Mouse (Mus musculus) megakaryocyte, embryonic 14.5 days (primary cell): Measurements from ENCODE around the gene Tomm20l. TPM values are rescaled to one million over a fixed set of nuclear protein-coding genes. Genes with fewer than 3 reads are reported as not detected.

Experiments
- H3K27me3 ChIP-seq: replicated peaks from 2 replicates; pipeline ENCODE3; 2012; ENCODE audit warnings: inconsistent platforms
- H3K36me3 ChIP-seq: replicated peaks from 2 replicates; pipeline ENCODE3; 2012; ENCODE audit warnings: low read length, inconsistent platforms, mixed read lengths
- H3K4me1 ChIP-seq: 2 replicates; pipeline ENCODE4 v1.6.1; 2012; ENCODE audit warnings: inconsistent platforms
- H3K4me3 ChIP-seq: replicated peaks from 2 replicates; pipeline ENCODE3; 2012; ENCODE audit warnings: moderate library complexity, mild to moderate bottlenecking, inconsistent platforms
- H3K9me3 ChIP-seq: 2 replicates; pipeline ENCODE4 v1.6.1; 2012; ENCODE audit warnings: inconsistent platforms
- FLI1 ChIP-seq: IDR thresholded peaks from 2 replicates; pipeline ENCODE4 v1.6.1; 2012; ENCODE audit warnings: low read length, inconsistent platforms, mixed read lengths
- GATA1 ChIP-seq: IDR thresholded peaks from 3 replicates; pipeline ENCODE4 v1.6.1; 2012; ENCODE audit warnings: mixed read lengths, low read length, inconsistent platforms, borderline replicate concordance
- polyA plus RNA-seq: library from polyadenylated mRNA; stranded (reverse); fragments of >175 nt; gene quantifications from 2 replicates; pipeline ENCODE4 v1.2.3, GENCODE M21; 2012; ENCODE audit warnings: low replicate concordance; ENCODE audit not compliant: insufficient read depth

Gene Tomm20l
- polyA plus RNA-seq, 1 experiment = not detected

- H3K27me3 ChIP-seq = no peaks in the 10 kb centered on the region
- TF ChIP-seq GATA1 (no peak), FLI1 (no peak)
- H3K36me3 ChIP-seq = peaks cover 78% of the 10 kb centered on the region
- no peak overlapping the region for H3K4me3 ChIP-seq
- peaks cover 21% of the 10 kb centered on the region for H3K4me1 ChIP-seq
- H3K9me3 ChIP-seq = no peaks in the 10 kb centered on the region
These were observed 38.2 kb downstream of the Tomm20l start for GRCm38 (mm10) chr12:71149456-71149855.

DNA sequence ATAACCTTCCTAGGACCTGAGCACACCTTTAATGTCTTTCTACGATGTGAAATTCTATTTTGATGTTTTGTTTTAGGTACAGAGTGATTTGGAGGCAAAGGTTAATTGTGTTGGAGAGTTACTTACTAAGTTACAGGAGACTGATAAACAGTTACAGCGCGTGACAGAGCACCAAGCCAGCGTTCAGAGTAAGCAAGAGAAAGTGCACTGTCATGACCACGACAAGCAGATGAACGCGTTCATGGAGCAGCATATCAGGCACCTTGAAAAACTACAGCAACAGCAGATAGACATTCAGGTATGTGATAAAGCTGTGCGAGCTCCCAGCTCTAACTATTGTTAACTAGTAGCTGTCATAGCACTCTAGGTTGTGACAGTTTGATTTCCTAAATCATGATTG lies 38.9 kb downstream of the Tomm20l start:
- H3K4me1 ChIP-seq = peaks cover 24% of the 10 kb centered on the region
- H3K9me3 ChIP-seq = no peaks in the 10 kb centered on the region
- peaks cover 79% of the 10 kb centered on the region for H3K36me3 ChIP-seq
- TF ChIP-seq FLI1 = no peak
- TF ChIP-seq GATA1 = no peak
- H3K4me3 ChIP-seq = peak overlapping the region; percentile 71
- no peaks in the 10 kb centered on the region for H3K27me3 ChIP-seq

GRCm38 (mm10) chr12:71154979-71155378 lies 43.8 kb downstream of the Tomm20l start:
- Histone ChIP-seq H3K9me3 (no peaks in the 10 kb centered on the region), H3K36me3 (peaks cover 77% of the 10 kb centered on the region), H3K4me3 (no peak overlapping the region), H3K27me3 (no peaks in the 10 kb centered on the region), H3K4me1 (peaks cover 12% of the 10 kb centered on the region)
- TF ChIP-seq GATA1 (no peak), FLI1 (no peak)

- TF ChIP-seq GATA1 = no peak
- TF ChIP-seq FLI1 = no peak
- Histone ChIP-seq H3K27me3 (no peaks in the 10 kb centered on the region), H3K4me3 (no peak overlapping the region), H3K9me3 (no peaks in the 10 kb centered on the region), H3K36me3 (peaks cover 80% of the 10 kb centered on the region), H3K4me1 (peaks cover 4% of the 10 kb centered on the region; the same call in 1 of the 2 replicates)
These were observed 46.7 kb downstream of the Tomm20l start for GRCm38 (mm10) chr12:71157974-71158373.

DNA sequence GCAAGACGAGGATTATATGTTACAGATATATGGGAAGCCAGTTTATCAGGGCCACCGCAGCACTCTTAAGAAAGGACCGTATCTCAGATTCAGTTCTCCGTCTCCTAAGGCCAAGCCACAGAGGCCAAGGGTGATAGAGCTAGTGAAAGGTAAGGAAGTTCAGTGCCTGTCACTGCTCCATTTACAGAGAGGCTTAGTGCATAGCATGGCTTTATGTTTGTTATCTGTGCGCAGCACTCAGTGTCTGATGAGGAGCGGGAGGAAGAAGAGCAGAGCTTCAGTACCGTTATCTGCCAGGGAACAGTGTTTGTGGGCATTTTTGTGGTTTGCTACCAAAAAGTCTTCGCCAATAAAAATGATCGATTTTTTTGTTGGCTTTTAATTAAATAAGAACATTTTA lies 53.2 kb downstream of the Tomm20l start:
- Histone ChIP-seq H3K9me3 (no peaks in the 10 kb centered on the region), H3K27me3 (no peaks in the 10 kb centered on the region), H3K4me3 (no peak overlapping the region), H3K36me3 (peaks cover 66% of the 10 kb centered on the region), H3K4me1 (peaks cover 5% of the 10 kb centered on the region)
- TF ChIP-seq GATA1 (no peak; the same call in 2 of the 3 replicates), FLI1 (no peak)

GRCm38 (mm10) chr12:71169911-71170310 lies 58.7 kb downstream of the Tomm20l start:
- no peaks in the 10 kb centered on the region for H3K9me3 ChIP-seq
- H3K4me1 ChIP-seq = no peaks in the 10 kb centered on the region
- H3K36me3 ChIP-seq = peaks cover 65% of the 10 kb centered on the region
- TF ChIP-seq GATA1 (no peak), FLI1 (no peak)
- no peak overlapping the region for H3K4me3 ChIP-seq
- no peaks in the 10 kb centered on the region for H3K27me3 ChIP-seq

Other genes with a start within 250 kb of the Tomm20l start
- 1.4 and 1.9 TPM in 2 replicates for gene Actr10, start 173.6 kb upstream of the Tomm20l start, polyA plus RNA-seq
- gene Psma3, start 136.8 kb upstream of the Tomm20l start, polyA plus RNA-seq = 6.6 and 16.5 TPM in 2 replicates
- 1.4 and 10.2 TPM in 2 replicates for gene Arid4a, start 95.4 kb upstream of the Tomm20l start, polyA plus RNA-seq
- gene Timm9, start 25.3 kb downstream of the Tomm20l start, polyA plus RNA-seq = 2.8 and 7.9 TPM in 2 replicates
- gene 2700049A03Rik, start 25.4 kb downstream of the Tomm20l start, polyA plus RNA-seq = 0.03 TPM in 1 of 2 replicates, not detected in the other
- 0.11 TPM in 1 of 2 replicates, not detected in the other for gene Dact1, start 198.5 kb downstream of the Tomm20l start, polyA plus RNA-seq